Mouse (Mus musculus) liver, postnatal 0 days (tissue): Measurements from ENCODE around the gene Hunk.

Experiments used
- CTCF ChIP-seq: sonication (generic); IDR thresholded peaks from 2 replicates; pipeline ENCODE4 v1.5.1; 2016; ENCODE audit warnings: antibody characterized with exemption, low read depth
- EP300 ChIP-seq: IDR thresholded peaks from 2 replicates; pipeline ENCODE4 v1.6.1; 2016; ENCODE audit warnings: antibody characterized with exemption, low read depth, mild to moderate bottlenecking

- TF ChIP-seq CTCF (no peak), EP300 (no peak)
Observed at GRCm38 (mm10) chr16:90544175-90544574, 158.4 kb downstream of the Hunk start.
